Mouse (Mus musculus): Measurements from ENCODE around the gene Foxo3. TPM values are rescaled to one million over a fixed set of nuclear protein-coding genes. Genes with fewer than 3 reads are reported as not detected.

The Foxo3 gene
- polyA plus RNA-seq, 1 experiment: 35.5 TPM

- no peak overlapping the region for H3K27ac ChIP-seq (ENCODE audit: insufficient read depth, low read length)
- H3K4me1 ChIP-seq (ENCODE audit: control insufficient read depth, insufficient read depth, low read length): peaks cover 3% of the 10 kb centered on the region; the same call in 1 of the 2 replicates
- TF ChIP-seq CTCF (IDR thresholded peaks at IDR 0.05; ENCODE audit: extremely low read depth, insufficient read depth, low read length) (no peak), POLR2A (IDR thresholded peaks at IDR 0.05; ENCODE audit: extremely low read depth, insufficient read depth, low read length) (no peak)
- no peak overlapping the region for H3K4me3 ChIP-seq (ENCODE audit: insufficient read depth, low read length)
Measured at GRCm38 (mm10) chr10:42188091-42188490, 88.5 kb downstream of the Foxo3 start.

GRCm38 (mm10) chr10:42186941-42187401 lies 89.6 kb downstream of the Foxo3 start:
- Histone ChIP-seq H3K4me1 (ENCODE audit: control insufficient read depth, insufficient read depth, low read length) (peaks cover 3% of the 10 kb centered on the region; the same call in 1 of the 2 replicates), H3K4me3 (ENCODE audit: insufficient read depth, low read length) (no peak overlapping the region), H3K27ac (ENCODE audit: insufficient read depth, low read length) (no peak overlapping the region)
- TF ChIP-seq CTCF (IDR thresholded peaks at IDR 0.05; ENCODE audit: extremely low read depth, insufficient read depth, low read length): no peak
- no peak for TF ChIP-seq POLR2A (IDR thresholded peaks at IDR 0.05; ENCODE audit: extremely low read depth, insufficient read depth, low read length)

DNA sequence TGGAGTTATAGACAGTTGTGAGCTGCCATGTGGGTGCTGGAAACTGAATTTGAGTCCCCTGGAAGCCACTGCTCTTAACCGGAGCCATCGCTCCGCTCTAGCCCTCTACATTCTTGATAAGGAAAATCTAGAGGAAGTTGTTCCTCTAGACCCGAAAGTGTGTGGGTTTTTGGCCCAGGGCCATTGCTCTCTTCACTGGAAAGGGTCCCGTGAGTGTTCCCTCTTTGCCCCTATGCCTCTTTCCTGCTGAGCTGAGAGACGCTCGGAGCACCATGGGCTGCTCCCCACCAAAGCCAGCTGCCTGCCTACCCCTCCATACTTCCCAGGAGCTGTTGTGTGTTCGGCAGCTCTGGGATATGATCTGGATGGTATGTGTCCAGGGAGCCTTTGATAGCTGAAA lies 96.2 kb downstream of the Foxo3 start:
- Histone ChIP-seq H3K4me3 (ENCODE audit: insufficient read depth, low read length) (no peak overlapping the region), H3K27ac (ENCODE audit: insufficient read depth, low read length) (no peak overlapping the region), H3K4me1 (ENCODE audit: control insufficient read depth, insufficient read depth, low read length) (no peaks in the 10 kb centered on the region)
- TF ChIP-seq CTCF (IDR thresholded peaks at IDR 0.05; ENCODE audit: extremely low read depth, insufficient read depth, low read length) (no peak), POLR2A (IDR thresholded peaks at IDR 0.05; ENCODE audit: extremely low read depth, insufficient read depth, low read length) (no peak)

DNA sequence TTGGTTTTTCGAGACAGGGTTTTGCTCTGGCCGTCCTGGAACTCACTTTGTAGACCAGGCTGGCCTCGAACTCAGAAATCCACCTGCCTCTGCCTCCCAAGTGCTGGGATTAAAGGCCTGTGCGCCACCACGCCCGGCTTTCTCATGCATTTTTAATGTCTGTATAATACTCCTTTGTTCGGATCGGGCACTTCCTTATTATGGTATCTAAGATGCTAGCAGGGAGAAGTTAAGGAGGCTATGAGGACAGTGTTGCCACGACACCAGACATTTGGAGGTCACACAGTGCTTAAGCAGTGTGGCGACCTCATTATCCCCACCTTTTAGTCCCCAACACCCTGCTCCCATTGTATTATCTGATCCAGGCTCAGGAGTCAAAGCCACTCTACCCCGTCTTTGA lies 97.8 kb downstream of the Foxo3 start:
- H3K4me1 ChIP-seq (ENCODE audit: control insufficient read depth, insufficient read depth, low read length): no peaks in the 10 kb centered on the region
- TF ChIP-seq CTCF (IDR thresholded peaks at IDR 0.05; ENCODE audit: extremely low read depth, insufficient read depth, low read length): no peak
- no peak for TF ChIP-seq POLR2A (IDR thresholded peaks at IDR 0.05; ENCODE audit: extremely low read depth, insufficient read depth, low read length)
- no peak overlapping the region for H3K27ac ChIP-seq (ENCODE audit: insufficient read depth, low read length)
- no peak overlapping the region for H3K4me3 ChIP-seq (ENCODE audit: insufficient read depth, low read length)

DNA sequence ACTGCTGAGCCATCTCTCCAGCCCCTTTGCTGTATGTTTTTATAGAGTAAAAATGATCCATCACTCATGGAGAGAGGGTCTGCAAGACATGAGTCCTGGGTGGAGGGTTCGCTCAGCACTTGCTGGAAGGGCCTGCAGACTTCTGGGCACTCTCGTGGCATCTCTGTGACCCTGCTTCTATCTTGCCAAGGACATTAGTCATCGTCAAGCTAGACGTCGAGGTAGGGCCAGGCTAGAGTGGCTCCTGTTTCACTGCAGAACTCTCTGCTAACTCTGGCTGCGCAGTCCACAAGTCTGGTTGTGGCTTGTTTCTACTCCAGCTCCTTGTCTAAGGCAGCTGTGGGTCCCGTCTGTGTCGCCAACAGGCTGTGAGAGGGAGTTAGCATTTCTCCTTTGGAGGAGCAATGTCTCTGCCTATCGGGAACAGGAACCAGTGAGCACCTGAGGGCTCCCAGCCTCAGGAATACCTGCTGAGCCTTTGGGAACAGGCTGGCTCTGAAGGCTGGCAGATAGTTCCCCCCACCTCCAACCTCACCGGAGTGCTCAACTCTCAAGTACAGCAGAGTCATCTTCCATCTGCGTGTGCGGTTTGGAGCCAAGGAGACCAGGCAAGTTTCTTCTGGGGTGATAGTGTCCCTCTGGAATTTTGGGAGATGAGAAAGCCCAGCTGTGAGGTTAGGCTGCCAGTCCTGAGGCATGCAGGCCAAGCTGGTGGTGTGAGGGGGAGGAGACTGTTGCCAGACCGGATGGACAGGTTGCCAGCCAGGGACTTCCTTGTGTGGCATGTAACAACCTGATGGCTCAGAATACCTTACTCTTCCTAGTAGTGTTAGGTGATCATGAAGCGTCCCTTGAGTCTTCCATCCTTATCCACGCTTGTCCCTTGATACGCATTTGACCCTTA lies 98.5 kb downstream of the Foxo3 start:
- H3K4me1 ChIP-seq (ENCODE audit: control insufficient read depth, insufficient read depth, low read length): no peaks in the 10 kb centered on the region
- no peak overlapping the region for H3K27ac ChIP-seq (ENCODE audit: insufficient read depth, low read length)
- TF ChIP-seq POLR2A (IDR thresholded peaks at IDR 0.05; ENCODE audit: extremely low read depth, insufficient read depth, low read length) (no peak), CTCF (IDR thresholded peaks at IDR 0.05; ENCODE audit: extremely low read depth, insufficient read depth, low read length) (no peak)
- no peak overlapping the region for H3K4me3 ChIP-seq (ENCODE audit: insufficient read depth, low read length)

GRCm38 (mm10) chr10:42174283-42174682 lies 102.3 kb downstream of the Foxo3 start:
- Histone ChIP-seq H3K27ac (ENCODE audit: insufficient read depth, low read length) (no peak overlapping the region), H3K4me1 (ENCODE audit: control insufficient read depth, insufficient read depth, low read length) (no peaks in the 10 kb centered on the region), H3K4me3 (ENCODE audit: insufficient read depth, low read length) (no peak overlapping the region)
- TF ChIP-seq CTCF (IDR thresholded peaks at IDR 0.05; ENCODE audit: extremely low read depth, insufficient read depth, low read length): no peak
- no peak for TF ChIP-seq POLR2A (IDR thresholded peaks at IDR 0.05; ENCODE audit: extremely low read depth, insufficient read depth, low read length)

GRCm38 (mm10) chr10:42173839-42174238 lies 102.7 kb downstream of the Foxo3 start:
- no peak overlapping the region for H3K27ac ChIP-seq (ENCODE audit: insufficient read depth, low read length)
- no peak for TF ChIP-seq CTCF (IDR thresholded peaks at IDR 0.05; ENCODE audit: extremely low read depth, insufficient read depth, low read length)
- TF ChIP-seq POLR2A (IDR thresholded peaks at IDR 0.05; ENCODE audit: extremely low read depth, insufficient read depth, low read length): no peak
- no peak overlapping the region for H3K4me3 ChIP-seq (ENCODE audit: insufficient read depth, low read length)
- H3K4me1 ChIP-seq (ENCODE audit: control insufficient read depth, insufficient read depth, low read length): no peaks in the 10 kb centered on the region

GRCm38 (mm10) chr10:42170889-42171347 lies 105.6 kb downstream of the Foxo3 start:
- H3K4me3 ChIP-seq (ENCODE audit: insufficient read depth, low read length): no peak overlapping the region
- H3K27ac ChIP-seq (ENCODE audit: insufficient read depth, low read length): no peak overlapping the region
- H3K4me1 ChIP-seq (ENCODE audit: control insufficient read depth, insufficient read depth, low read length): no peaks in the 10 kb centered on the region
- TF ChIP-seq POLR2A (IDR thresholded peaks at IDR 0.05; ENCODE audit: extremely low read depth, insufficient read depth, low read length) (no peak), CTCF (IDR thresholded peaks at IDR 0.05; ENCODE audit: extremely low read depth, insufficient read depth, low read length) (no peak)

DNA sequence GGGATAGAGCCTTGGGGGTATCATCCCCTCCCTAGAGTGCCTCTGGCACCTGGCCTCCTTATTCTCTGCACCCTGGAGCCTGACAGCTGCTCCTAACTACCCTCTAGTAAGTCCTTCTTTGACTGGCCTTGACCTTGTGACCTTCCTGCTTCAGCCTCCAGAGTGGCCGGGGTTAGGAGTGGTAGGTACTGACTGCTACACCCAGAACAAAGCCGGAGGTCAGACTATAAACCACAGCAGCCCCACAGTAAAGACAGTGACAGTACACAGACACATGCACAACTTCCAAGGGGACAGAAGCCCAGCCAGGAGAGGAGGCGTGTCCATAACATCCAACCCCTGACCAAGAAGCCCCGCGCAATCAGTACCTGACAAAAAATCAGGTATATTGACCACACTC lies 106.4 kb downstream of the Foxo3 start:
- Histone ChIP-seq H3K27ac (ENCODE audit: insufficient read depth, low read length) (no peak overlapping the region), H3K4me1 (ENCODE audit: control insufficient read depth, insufficient read depth, low read length) (no peaks in the 10 kb centered on the region), H3K4me3 (ENCODE audit: insufficient read depth, low read length) (no peak overlapping the region)
- no peak for TF ChIP-seq POLR2A (IDR thresholded peaks at IDR 0.05; ENCODE audit: extremely low read depth, insufficient read depth, low read length)
- no peak for TF ChIP-seq CTCF (IDR thresholded peaks at IDR 0.05; ENCODE audit: extremely low read depth, insufficient read depth, low read length)

DNA sequence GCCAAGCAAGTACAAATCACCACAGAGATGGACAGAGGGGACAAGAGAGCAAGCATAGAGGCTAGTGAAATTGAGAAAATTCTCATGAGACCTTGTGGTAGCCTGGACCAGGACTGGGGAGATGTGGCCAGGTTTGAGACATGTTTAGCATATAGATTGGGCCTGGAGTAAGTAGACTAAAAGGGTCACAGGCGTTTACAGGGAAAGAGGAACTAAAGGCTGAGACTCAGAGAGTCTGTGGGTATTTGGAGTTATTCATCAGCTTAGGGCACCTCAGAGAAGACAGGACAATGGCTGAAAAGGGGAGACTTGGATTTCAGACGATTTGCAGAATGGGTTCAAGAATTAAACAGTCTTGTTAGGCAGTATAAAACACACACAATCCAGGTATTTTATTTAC lies 121.8 kb downstream of the Foxo3 start:
- peaks cover 2% of the 10 kb centered on the region; the same call in 1 of the 2 replicates for H3K4me1 ChIP-seq (ENCODE audit: control insufficient read depth, insufficient read depth, low read length)
- H3K4me3 ChIP-seq (ENCODE audit: insufficient read depth, low read length): no peak overlapping the region
- TF ChIP-seq CTCF (IDR thresholded peaks at IDR 0.05; ENCODE audit: extremely low read depth, insufficient read depth, low read length) (no peak), POLR2A (IDR thresholded peaks at IDR 0.05; ENCODE audit: extremely low read depth, insufficient read depth, low read length) (no peak)
- H3K27ac ChIP-seq (ENCODE audit: insufficient read depth, low read length): no peak overlapping the region

Measured in cortical plate, adult 2 months (tissue).